Mouse (Mus musculus) MEL (cell line): ENCODE data around the gene Eci1.

ENCODE experiments used
- CTCF ChIP-seq, 3 experiments: IDR thresholded peaks in 2 of 3; conservative IDR thresholded peaks in 1 of 3; 2 replicates each; pipeline ENCODE4 v1.5.1; 2011 to 2012; ENCODE audit warnings: low read length in 3 of 3, low read depth in 2 of 3, mild to moderate bottlenecking in 2 of 3, improper control_type of control experiment in 1 of 3, inconsistent platforms in 1 of 3, mixed read lengths in 1 of 3, moderate library complexity in 1 of 3; ENCODE audit not compliant: control insufficient read depth in 1 of 3, insufficient read depth in 1 of 3, poor library complexity in 1 of 3, severe bottlenecking in 1 of 3
- EP300 ChIP-seq, 2 experiments: IDR thresholded peaks; 2 replicates each; pipeline ENCODE4 v1.6.1; 2011; ENCODE audit warnings: improper control_type of control experiment in 2 of 2, low read length in 2 of 2, low read depth in 1 of 2, mild to moderate bottlenecking in 1 of 2
- GATA1 ChIP-seq: IDR thresholded peaks from 2 replicates; pipeline ENCODE4 v1.6.1; 2011; ENCODE audit warnings: low read depth, low read length, improper control_type of control experiment
- MAFK ChIP-seq: IDR thresholded peaks from 2 replicates; pipeline ENCODE4 v1.6.1; 2011; ENCODE audit warnings: low read depth, mild to moderate bottlenecking, low read length, improper control_type of control experiment, borderline replicate concordance
- MAZ ChIP-seq: IDR thresholded peaks from 2 replicates; pipeline ENCODE4 v1.6.1; 2012; ENCODE audit warnings: low read depth, mild to moderate bottlenecking, inconsistent platforms, low read length, improper control_type of control experiment
- NELFE ChIP-seq: IDR thresholded peaks from 2 replicates; pipeline ENCODE4 v1.6.1; 2011; ENCODE audit warnings: low read depth, low read length, improper control_type of control experiment
- TCF12 ChIP-seq: IDR thresholded peaks from 2 replicates; pipeline ENCODE4 v1.6.1; 2014; ENCODE audit warnings: low read depth, mild to moderate bottlenecking, inconsistent platforms, low read length, improper control_type of control experiment, moderate library complexity
- UBTF ChIP-seq: IDR thresholded peaks from 2 replicates; pipeline ENCODE4 v1.6.1; 2012; ENCODE audit warnings: low read depth, mild to moderate bottlenecking, inconsistent platforms, low read length, improper control_type of control experiment, moderate library complexity, borderline replicate concordance; ENCODE audit not compliant: insufficient read depth
- USF1 ChIP-seq: IDR thresholded peaks from 2 replicates; pipeline ENCODE4 v1.6.1; 2014; ENCODE audit warnings: low read depth, mild to moderate bottlenecking, inconsistent platforms, low read length, improper control_type of control experiment, moderate library complexity

DNA sequence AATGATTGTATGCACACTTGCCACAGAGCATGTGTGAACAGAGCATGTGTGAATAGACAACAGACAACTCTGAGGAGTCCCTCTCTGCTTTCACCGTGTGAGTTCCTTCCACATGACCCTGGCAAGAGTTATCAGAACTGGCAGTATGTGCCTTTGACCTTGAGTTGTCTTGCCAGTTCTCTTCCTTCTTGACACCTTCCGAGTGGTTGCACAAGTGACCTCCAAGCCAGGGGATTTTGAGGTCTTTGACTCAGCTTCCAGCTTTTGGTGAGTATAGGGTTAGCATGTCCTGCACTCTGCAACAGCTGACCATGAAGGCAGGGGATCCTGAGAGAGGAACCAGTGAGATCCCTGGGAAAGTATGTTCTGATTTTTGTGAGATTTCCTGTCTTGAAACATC lies 47.9 kb upstream of the Eci1 start:
- no peak for TF ChIP-seq EP300 (IDR thresholded peaks at IDR 0.05; ENCODE audit: low read depth in 1 of 2, low read length in 2 of 2)
- TF ChIP-seq CTCF (IDR thresholded peaks at IDR 0.05 in 2 of 3, conservative IDR thresholded peaks at IDR 0.05 in 1 of 3; ENCODE audit: control insufficient read depth in 1 of 3, insufficient read depth in 1 of 3, low read depth in 2 of 3, low read length in 3 of 3, poor library complexity in 1 of 3, severe bottlenecking in 1 of 3): no peak
- no peak for TF ChIP-seq MAFK
- TF ChIP-seq TCF12: no peak
- TF ChIP-seq UBTF: no peak
- no peak for TF ChIP-seq GATA1
- TF ChIP-seq NELFE: no peak
- TF ChIP-seq MAZ: no peak
- TF ChIP-seq USF1: no peak
